Mouse (Mus musculus): Measurements from ENCODE around the gene B3gat3.

Gene B3gat3

GRCm38 (mm10) chr19:8898576-8898975, 21.6 kb upstream of the B3gat3 start:
- no peak for DNase-seq

GRCm38 (mm10) chr19:8899079-8899478, 21.1 kb upstream of the B3gat3 start:
- no peak for DNase-seq

- no peak for DNase-seq
Measured at GRCm38 (mm10) chr19:8903412-8903811, 16.8 kb upstream of the B3gat3 start.

DNA sequence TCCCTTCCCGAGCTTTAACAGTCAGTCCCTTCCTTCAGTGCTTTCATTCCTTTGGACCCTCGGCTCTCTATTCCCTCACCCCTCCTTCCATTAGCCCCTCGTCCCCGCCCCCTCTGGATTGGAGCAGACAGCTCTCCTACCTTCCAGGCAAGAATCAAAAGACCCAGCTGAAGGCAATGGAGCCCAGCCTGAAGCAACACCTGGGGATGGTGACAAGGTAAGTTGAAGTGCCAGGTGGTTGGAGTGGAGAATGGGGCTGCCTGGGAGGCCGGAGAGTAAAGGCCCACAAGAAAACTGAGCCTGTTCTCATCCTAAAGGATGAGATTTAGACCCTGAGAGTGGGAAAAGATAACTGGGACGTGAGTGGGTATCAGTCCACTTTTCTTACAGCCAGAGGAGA, 11.6 kb upstream of the B3gat3 start:
- DNase-seq: no peak

GRCm38 (mm10) chr19:8911810-8912209, 8.4 kb upstream of the B3gat3 start:
- DNase-seq: no peak

GRCm38 (mm10) chr19:8914212-8914611, 6.0 kb upstream of the B3gat3 start:
- no peak for DNase-seq

GRCm38 (mm10) chr19:8919000-8919399, 1.2 kb upstream of the B3gat3 start:
- DNase-seq: no peak

DNA sequence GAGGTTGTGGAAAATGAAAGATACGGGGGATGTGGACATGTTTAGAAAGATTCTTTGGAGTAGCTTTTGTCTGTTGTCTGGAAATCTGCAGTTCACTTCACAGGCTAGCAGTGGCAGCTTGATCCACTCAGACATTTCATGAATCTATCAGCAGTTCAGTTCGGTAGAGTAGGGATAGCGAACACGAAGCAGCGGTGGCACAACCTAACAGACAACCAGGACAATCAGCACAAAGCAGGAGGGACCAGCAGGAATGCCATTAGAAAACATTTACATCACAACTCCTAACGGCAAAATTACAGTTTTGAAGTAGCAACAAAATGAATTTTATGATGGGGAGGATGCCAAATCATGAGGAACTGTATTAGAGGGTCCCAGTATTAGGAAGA, 496 bp upstream of the B3gat3 start:
- DNase-seq: no peak

GRCm38 (mm10) chr19:8920836-8921291, 690 bp downstream of the B3gat3 start:
- DNase-seq: no peak

DNA sequence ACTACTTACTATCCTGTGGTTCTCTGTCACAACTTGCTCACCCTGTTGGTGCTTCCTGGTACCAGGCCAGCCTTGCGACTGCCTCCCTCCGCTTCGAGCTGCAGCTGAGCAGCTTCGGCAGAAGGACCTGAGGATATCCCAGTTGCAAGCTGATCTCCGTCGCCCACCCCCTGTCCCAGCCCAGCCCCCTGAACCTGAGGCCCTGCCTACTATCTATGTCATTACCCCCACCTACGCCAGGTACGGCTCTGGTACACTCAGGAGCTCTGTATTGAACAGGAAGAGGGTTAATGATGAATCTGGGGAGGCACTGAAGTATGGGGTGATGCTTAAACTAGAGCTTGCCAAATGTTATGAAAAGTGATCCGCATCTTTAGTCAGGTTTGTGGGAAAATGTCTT, 1.6 kb downstream of the B3gat3 start:
- DNase-seq: no peak

DNA sequence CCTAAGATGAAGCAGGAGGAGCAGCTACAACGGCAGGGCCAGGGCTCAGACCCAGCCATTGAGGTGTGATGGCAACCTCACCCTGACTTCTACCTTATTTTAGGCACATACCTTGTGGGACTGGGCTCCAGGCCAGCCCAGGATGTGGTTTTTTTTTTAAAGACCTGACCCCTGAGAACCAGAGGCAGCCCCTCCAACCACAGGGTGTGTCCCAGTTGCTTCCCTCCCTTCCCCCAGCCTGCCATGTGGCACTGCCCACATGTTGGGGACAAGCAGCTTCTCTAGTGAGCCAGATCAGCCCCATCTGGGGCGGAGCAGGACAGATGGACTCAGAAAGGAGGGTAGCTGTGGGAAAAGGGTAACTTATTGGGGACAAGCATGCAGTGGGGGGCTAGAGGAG, 6.6 kb downstream of the B3gat3 start:
- DNase-seq: no peak

DNA sequence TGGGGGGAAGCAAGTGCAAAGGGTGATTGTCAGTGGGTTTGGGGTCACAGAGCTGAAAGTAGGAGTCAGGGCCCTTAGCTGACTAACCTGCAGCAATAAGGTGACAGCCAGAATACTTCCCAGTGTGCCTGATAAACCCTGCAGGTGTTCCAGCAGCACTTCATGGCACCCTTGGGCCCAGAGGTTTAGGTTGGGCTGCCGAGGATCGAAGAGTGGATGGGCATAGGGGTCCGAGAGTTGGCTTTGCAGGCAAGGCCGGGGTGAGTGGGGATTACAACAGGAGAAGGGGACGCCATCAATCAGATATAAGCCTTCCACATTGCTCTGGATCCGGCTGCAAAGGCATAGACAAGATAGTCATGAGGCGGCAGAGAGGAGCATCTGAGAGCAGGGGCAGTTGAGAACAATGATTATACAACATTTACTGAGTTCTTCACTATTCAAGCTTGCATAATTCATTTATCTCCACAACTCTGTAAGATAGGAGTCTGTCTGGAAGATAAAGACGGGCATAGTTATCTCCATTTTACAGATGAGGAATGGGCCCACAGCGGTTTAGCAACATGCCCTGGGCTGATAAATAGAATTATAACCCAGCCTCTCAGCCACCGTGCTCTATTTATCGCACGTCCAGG, 7.8 kb downstream of the B3gat3 start:
- DNase-seq: no peak

DNA sequence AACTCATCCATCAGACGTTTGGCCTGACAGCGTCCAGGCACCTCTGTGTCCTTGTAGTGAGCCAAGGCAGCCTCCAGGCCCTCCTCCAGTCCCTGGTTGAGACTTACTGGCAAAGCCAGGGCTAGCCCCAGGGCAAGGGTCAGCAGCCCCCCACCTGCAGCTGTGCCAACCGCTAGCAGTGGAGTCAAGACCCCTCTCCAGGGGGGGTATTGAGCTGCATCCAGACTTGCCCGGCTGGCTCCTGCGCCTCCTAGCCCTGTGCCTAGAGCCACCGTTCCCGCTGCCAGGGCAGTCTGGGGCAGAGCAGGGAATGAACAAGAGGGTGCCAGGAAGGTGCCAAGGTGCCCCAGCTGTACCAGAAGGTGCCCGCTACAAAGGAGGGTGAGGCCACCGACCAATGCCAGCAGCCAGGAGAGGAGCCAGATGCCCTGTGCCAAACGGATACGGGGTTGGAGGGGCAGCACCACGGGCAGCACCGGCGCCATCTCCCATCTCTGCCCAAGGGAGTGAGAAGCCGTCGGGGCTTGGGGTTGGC, 8.6 kb downstream of the B3gat3 start:
- peak in 1 of 2 experiments; percentile 60 for DNase-seq

GRCm38 (mm10) chr19:8929224-8930088, 9.3 kb downstream of the B3gat3 start, which contains the start of the genes Rom1 and Eml3:
Gene Rom1, minus strand, starts transcription at chr19:8929356.
Gene Eml3, plus strand, starts transcription at chr19:8929552.
- peak; percentile 80 to 82 for DNase-seq

DNA sequence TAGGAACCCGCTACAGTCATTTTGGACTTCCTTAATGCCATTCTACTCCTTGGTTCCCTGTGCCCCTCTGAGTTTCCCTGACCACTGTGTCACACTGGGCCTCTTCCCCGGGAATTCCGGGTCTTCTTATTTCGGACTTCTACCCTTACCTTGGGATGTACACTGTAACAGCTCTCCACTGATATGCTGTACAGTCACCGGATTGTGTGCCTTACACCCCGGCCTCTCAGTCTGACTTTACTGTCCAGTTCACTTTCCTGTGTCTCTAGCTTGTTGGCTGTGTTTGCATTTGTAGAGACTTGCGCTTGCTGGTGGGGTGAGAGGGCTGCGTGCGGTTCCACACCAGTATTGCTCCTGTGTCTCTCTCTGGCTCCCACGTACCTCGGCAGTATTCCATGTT, 9.9 kb downstream of the B3gat3 start:
- DNase-seq: no peak

GRCm38 (mm10) chr19:8930771-8931170, 10.6 kb downstream of the B3gat3 start:
- DNase-seq: no peak

GRCm38 (mm10) chr19:8936736-8937135, 16.6 kb downstream of the B3gat3 start:
- DNase-seq: no peak

DNA sequence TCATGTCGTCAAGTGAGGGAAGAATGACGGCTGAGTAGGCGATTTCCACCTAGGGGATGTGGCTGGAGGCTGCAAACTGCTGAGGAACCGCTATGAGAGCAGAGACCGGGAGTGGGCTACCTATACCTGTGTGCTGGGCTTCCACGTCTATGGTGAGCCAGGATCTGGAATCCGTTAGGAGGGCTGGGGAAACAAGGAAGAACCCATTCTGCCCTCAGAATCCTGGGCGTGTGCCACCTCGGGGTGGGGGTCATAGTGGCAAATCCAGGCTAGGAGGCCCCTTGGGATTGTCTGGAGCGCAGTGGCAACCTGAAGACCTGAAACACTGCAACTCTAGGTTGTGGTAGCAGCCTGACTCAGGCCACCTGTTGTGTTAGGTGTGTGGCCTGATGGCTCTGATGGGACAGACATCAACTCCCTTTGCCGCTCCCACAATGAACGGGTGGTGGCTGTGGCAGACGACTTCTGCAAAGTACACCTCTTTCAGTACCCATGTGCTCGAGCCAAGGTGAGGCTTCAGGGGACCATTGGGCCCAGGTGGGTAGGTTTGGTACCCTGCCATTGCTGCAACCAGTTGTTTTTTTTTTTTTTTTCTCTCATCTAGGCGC, 20.5 kb downstream of the B3gat3 start:
- peak in 1 of 2 experiments; percentile 37 for DNase-seq

GRCm38 (mm10) chr19:8941136-8941514, 21.0 kb downstream of the B3gat3 start:
- DNase-seq: peak in 1 of 2 experiments; percentile 36

DNA sequence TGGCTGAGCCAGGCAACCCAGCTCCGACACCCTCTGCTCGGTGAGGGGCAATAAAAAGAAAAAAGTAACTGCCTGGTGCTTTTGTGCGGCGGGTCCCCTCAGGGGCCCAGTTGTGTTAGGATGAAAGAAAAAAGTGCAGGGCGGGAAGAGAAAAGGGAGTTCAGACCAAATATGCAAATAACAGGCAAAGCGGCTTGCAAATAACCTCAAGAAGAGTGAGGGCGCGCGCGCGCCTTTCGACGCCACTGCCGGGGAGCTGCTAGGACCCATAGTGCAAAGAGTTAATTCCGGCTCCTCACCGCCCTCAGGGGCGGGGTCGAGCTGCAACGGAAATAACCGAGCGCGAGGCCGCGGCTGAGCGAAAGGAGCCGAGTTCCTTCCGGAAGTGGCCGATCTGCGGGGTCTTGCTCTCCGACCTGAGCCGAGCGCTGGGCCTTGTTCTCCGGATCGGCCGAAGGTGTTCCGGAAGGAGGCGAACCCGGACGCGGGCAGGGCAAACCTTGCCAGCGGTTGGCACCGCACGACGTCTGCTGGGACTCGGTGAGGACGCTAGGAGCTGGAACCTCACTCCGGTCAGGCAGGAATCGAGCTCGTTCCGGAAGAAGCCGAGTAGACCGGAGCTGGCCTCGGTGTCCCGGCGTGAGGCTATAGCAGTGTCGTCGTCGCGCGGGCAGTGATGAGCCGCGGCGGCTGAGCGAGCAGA, 21.5 kb downstream of the B3gat3 start, which contains the start of gene Mta2:
Gene Mta2, plus strand, starts transcription at position 361 of the 703 bp plus-strand sequence.
- peak; percentile 97 to 98 for DNase-seq

DNA sequence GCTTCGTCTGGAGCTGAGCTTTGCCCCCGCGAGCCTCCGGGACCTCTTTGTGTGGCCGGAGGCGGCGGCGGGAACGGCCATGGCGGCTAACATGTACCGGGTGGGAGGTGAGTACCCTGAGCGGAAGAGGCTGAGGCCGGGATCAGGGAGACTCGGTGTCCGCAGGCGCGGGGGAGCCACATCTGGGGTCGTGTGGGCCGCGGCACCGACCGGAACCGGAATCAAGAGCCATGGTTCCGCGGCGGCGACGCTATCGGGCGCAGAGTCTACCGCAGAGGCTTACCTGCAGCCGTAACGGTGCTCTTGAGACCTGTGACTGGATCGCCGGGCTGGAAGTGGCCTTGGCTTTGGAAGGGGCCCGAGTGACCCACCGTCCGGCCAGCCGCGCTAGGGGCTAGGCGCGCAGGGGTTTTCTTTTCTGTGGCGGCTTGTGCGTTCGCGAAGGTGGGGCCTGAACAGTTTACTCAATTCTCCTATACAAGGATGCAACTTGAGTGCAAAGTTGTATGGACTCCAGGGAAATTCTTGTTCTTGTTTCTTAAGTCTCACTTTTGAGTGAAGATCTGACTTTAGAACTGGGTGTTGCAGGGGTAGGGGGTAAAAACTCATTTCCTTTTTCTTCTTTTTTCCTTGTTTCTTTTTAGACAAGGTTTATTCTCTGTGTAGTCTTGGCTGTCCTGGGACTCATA, 22.2 kb downstream of the B3gat3 start:
- DNase-seq: no peak

DNA sequence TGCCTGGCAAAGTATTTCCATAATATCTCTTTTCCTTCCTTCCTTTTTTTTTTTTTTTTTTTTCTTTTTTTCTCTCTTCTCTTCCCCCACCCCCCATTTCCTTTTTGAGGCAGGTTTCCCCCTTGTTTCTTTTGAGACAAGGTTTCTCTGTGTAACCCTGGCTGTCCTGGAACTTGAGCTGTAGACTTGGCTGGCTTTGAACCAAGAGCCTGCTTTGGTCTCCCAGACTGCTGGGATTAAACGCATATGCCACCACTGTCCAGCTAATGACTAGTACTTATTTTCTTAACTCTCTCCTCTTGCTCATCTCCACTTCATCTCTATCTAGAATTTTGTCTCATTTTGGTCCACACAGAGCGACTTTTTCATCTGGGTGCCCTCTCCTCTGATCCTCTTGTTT, 22.9 kb downstream of the B3gat3 start:
- DNase-seq: no peak

All from cerebellum, adult 18-20 months (tissue).